Mouse (Mus musculus) limb, embryonic 13.5 days (tissue): ENCODE results near the gene Mrgpra1. TPM values are rescaled to one million over a fixed set of nuclear protein-coding genes. Genes with fewer than 3 reads are reported as not detected.
"Not testable (repeated sequence)": the region's sequence is repeated elsewhere in the genome, so short reads cannot be mapped to it uniquely, and the experiment has no call there.

Experiments
- ATAC-seq: fragments of 200-750 bp; cut with Nextera tagmentation; 2 replicates; pipeline ENCODE4 v1.8.0; 2017; ENCODE audit warnings: low read depth, moderate number of reproducible peaks, moderate TSS enrichment; ENCODE audit not compliant: low FRiP score
- H3K27ac ChIP-seq: fragments of 300-500 bp; sonication (generic); 2 replicates; pipeline ENCODE4 v1.5.1; 2015; ENCODE audit warnings: inconsistent platforms, mild to moderate bottlenecking, moderate library complexity
- H3K27me3 ChIP-seq: fragments of 300-500 bp; sonication (generic); 2 replicates; pipeline ENCODE4 v1.6.1; 2015; ENCODE audit warnings: mild to moderate bottlenecking, inconsistent platforms
- H3K36me3 ChIP-seq: fragments of 300-500 bp; sonication (generic); 2 replicates; pipeline ENCODE4 v1.6.1; 2015; ENCODE audit warnings: inconsistent platforms, mild to moderate bottlenecking, moderate library complexity
- H3K4me1 ChIP-seq: fragments of 300-500 bp; sonication (generic); 2 replicates; pipeline ENCODE4 v1.6.1; 2015; ENCODE audit warnings: inconsistent platforms
- H3K4me2 ChIP-seq: fragments of 300-500 bp; sonication (generic); replicated peaks from 2 replicates; pipeline ENCODE4 v1.6.1; 2015; ENCODE audit warnings: inconsistent platforms, mild to moderate bottlenecking, moderate library complexity
- H3K4me3 ChIP-seq: fragments of 300-500 bp; sonication (generic); 2 replicates; pipeline ENCODE4 v1.5.1; 2015; ENCODE audit warnings: moderate library complexity, mild to moderate bottlenecking, inconsistent platforms
- H3K9ac ChIP-seq: fragments of 300-500 bp; sonication (generic); 2 replicates; pipeline ENCODE4 v1.6.1; 2015; ENCODE audit warnings: mild to moderate bottlenecking, inconsistent platforms
- H3K9me3 ChIP-seq: fragments of 300-500 bp; sonication (generic); 2 replicates; pipeline ENCODE4 v1.6.1; 2016; ENCODE audit warnings: inconsistent platforms
- WGBS: fragments of 180-500 bp; shearing (Covaris S2); methylation state at CpG from one replicate; pipeline ENCODE4 v1.1.7; 2015; 5-methylcytosine and 5-hydroxymethylcytosine counted together
- polyA plus RNA-seq: library from polyadenylated mRNA; unstranded; fragments of >200 nt; fragmentation: Nextera tagmentation; extraction: Ambion mirVana; gene quantifications from 2 replicates; pipeline ENCODE4 v1.2.1, GENCODE M21; 2015

The Mrgpra1 gene
- polyA plus RNA-seq, result not detected in 2 replicates

DNA sequence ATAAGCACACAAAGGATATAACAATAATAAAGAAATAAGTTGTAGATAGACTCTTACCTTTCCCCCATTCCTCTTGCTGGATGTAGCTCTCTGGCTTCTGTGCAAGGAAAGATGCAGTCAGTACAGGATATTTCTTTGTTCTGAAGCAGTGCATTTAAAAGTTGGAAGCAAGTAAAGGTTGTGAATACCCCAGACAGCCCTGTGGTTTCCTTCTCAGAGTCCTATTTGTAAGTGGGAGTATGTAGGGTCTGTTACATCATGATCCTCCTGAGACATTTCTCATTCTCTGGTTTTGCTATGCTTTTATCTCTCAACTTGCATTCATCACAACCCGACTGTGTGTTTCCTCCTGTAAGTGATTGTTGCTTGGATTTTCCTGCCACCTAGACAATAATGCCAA is at the start of gene Mrgpra1:
Mrgpra1 (minus strand) TSS at position 101 of the 400 bp plus-strand sequence.
- no peak for ATAC-seq
- H3K27me3 ChIP-seq, result no peaks in the 10 kb centered on the region
- peaks cover 39% of the 10 kb centered on the region for H3K9me3 ChIP-seq

DNA sequence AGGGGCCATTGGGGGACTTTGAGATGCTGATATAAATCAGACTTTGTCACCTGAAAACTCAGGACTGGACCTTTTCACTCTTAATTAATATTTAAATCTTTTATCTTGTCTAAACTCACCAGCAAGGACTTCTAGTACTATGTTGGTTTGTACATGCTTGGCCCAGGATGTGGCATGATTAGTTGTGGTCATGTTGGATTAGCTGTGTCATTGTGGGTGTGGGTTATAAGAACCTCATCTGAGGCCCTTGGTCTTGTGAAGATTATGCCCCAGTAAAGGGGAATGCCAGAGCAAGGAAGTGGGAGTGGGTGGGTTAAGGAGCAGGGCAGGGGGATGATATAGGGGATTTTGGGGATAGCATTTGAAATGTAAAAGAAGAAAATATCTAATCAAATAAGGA is 47.1 kb upstream of the Mrgpra1 start:
- Histone ChIP-seq H3K4me2 (no peak overlapping the region), H3K27ac (no peak overlapping the region), H3K4me3 (no peak overlapping the region), H3K9me3 (peaks cover 11% of the 10 kb centered on the region; the same call in 1 of the 2 replicates), H3K36me3 (no peaks in the 10 kb centered on the region), H3K27me3 (no peaks in the 10 kb centered on the region), H3K4me1 (no peaks in the 10 kb centered on the region), H3K9ac (no peak overlapping the region)
- ATAC-seq, result no peak

More for the DNA sequence above, at the start of gene Mrgpra1:
- no peak within 1 kb of the TSS for H3K27ac ChIP-seq
- no peaks in the 10 kb centered on the region for H3K4me1 ChIP-seq
- H3K9ac ChIP-seq, result no peak within 1 kb of the TSS
- 84% methylated on average over 1 of the region's 1 CpGs for WGBS
- no peaks in the 10 kb centered on the region for H3K36me3 ChIP-seq
- H3K4me2 ChIP-seq, result no peak within 1 kb of the TSS
- no peak within 1 kb of the TSS for H3K4me3 ChIP-seq

DNA sequence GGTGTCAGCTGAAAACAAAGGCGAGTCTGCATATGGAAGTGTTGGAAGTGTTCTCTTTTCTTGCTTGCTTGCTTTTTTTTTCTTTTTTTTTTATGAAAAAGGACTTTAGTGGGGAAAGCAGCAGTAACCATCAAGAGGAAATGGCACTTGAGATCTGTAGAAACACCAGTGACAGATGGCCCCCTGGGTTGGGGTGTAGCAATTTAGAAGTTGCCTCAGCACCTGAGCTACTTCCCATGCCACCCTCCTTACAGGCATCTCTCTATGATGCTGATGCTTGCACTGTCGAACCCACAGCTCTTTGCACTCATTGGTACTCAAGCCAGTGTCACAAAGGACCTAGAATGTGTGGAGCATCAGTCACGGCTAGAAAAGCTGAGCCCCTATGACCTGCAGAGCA is 5.6 kb downstream of the Mrgpra1 start:
- H3K4me1 ChIP-seq, result no peaks in the 10 kb centered on the region
- peaks cover 31% of the 10 kb centered on the region for H3K9me3 ChIP-seq
- H3K4me2 ChIP-seq, result no peak overlapping the region
- ATAC-seq, result no peak
- no peak overlapping the region for H3K4me3 ChIP-seq
- no peaks in the 10 kb centered on the region for H3K27me3 ChIP-seq
- 81% methylated on average over 3 of the region's 3 CpGs for WGBS
- H3K27ac ChIP-seq, result no peak overlapping the region
- no peak overlapping the region for H3K9ac ChIP-seq
- H3K36me3 ChIP-seq, result no peaks in the 10 kb centered on the region

DNA sequence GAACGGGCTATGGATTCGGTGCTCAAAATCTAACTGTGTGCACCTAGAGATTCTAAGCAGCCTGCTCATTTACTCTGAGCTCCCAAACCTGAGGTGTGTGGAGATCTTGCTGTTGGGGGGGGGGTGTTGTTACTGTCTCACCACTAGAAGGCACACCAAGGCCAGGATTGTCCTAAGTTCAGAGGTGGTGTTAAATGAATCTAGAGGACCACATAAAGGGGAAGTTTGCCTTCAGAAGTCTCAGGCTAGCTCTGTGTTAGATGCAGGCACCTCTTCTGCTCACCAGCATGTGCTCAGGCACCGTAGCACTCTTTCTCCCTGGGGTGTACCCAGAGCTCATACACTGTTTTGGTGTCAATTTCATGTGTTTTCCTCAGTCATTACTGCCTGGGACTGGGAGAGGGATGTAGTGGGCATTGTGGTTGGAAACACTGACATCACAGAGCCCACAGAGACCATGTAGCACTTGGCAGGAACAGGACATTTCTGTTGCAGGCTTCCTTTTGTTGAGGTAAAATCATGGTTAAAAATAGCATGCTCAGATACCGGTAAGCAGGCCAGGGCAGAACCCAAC is 8.0 kb downstream of the Mrgpra1 start:
- no peak for ATAC-seq
- Histone ChIP-seq H3K4me2 (no peak overlapping the region), H3K9me3 (peaks cover 37% of the 10 kb centered on the region), H3K36me3 (no peaks in the 10 kb centered on the region), H3K27ac (no peak overlapping the region), H3K9ac (no peak overlapping the region), H3K4me3 (no peak overlapping the region), H3K27me3 (no peaks in the 10 kb centered on the region), H3K4me1 (no peaks in the 10 kb centered on the region)
- 85% methylated on average over 4 of the region's 4 CpGs for WGBS

DNA sequence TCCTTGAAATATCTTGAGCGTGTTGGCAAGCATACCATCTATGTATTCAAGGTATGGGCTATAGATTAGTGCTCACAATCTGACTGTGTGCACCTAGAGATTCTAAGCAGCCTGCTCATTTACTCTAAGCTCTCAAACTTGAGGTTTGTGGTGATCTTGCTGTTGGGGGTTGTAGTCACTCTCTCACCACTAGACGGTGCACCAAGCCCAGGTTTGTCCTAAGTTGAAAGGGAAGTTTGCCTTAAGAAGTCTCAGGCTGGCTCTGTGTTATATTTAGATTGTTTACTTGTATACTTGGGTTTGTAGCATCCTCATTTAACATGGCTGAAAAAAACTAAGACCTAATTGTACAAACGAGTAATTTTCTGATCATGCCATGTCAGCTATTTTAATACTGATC is 12.2 kb downstream of the Mrgpra1 start:
- H3K4me3 ChIP-seq, H3K4me2 ChIP-seq, H3K9ac ChIP-seq, H3K27ac ChIP-seq, H3K36me3 ChIP-seq, ATAC-seq, H3K4me1 ChIP-seq, H3K27me3 ChIP-seq: not testable (repeated sequence)
- WGBS, result 73% methylated on average over 3 of the region's 3 CpGs
- peaks cover 14% of the 10 kb centered on the region for H3K9me3 ChIP-seq

DNA sequence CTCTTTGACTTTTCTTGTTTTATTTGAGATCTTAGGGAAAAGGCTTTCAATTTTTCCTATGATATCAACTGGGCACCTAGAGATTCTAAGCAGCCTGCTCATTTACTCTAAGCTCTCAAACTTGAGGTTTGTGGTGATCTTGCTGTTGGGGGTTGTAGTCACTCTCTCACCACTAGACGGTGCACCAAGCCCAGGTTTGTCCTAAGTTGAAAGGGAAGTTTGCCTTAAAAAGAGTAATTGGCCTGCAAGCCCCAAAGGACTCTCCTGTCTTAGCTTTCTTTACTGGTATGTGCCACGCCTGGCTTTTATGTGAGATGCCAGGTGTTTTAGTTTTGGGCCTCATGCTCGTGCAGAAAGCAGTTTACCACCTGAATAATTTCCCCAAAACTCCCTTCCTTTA is 12.7 kb downstream of the Mrgpra1 start:
- not testable (repeated sequence) for H3K4me3 ChIP-seq, H3K27me3 ChIP-seq, H3K9ac ChIP-seq, H3K27ac ChIP-seq, H3K4me1 ChIP-seq, H3K36me3 ChIP-seq, H3K4me2 ChIP-seq, ATAC-seq
- peaks cover 10% of the 10 kb centered on the region for H3K9me3 ChIP-seq
- WGBS, result 66% methylated on average over 3 of the region's 3 CpGs

DNA sequence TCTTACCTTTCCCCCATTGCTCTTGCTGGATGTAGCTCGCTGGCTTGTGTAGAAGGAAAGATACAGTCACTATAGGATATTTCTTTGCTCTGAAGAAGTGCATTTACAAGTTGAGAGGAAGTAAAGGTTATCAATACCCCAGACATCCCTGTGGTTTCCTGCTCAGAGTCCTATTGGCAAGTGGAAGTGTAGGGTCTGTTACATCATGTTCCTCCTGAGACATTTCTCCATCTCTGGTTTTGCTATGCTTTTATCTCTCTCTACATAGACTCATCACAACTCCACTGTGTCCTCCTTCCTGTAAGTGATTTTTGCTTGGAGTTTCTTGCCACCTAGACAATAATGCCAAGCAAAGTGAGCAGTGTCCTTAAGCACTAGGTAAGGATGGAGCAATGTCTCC is 35.7 kb downstream of the Mrgpra1 start:
- H3K9me3 ChIP-seq, result peaks cover 28% of the 10 kb centered on the region
- no peaks in the 10 kb centered on the region for H3K36me3 ChIP-seq
- 79% methylated on average over 1 of the region's 1 CpGs for WGBS
- no peak overlapping the region for H3K4me3 ChIP-seq
- H3K9ac ChIP-seq, result no peak overlapping the region
- no peak for ATAC-seq
- no peak overlapping the region for H3K27ac ChIP-seq
- no peak overlapping the region for H3K4me2 ChIP-seq
- no peaks in the 10 kb centered on the region for H3K4me1 ChIP-seq
- no peaks in the 10 kb centered on the region for H3K27me3 ChIP-seq

DNA sequence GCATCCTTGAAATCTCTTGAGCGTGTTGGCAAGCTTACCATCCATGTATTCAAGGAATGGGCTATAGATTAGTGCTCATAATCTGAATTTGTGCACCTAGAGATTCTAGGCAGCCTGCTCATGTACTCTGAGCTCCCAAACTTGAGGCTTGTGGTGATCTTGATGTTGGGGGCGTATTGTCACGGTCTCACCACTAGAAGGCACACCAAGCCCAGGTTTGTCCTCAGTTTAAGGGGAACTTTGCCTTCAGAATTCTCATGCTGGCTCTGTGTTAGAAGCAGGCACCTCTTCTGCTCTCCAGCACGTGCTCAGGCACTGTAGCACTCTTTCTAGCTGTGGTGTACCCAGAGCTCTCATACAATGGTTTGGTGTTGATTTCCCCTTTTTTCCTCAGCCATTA is 41.8 kb downstream of the Mrgpra1 start:
- H3K4me1 ChIP-seq, result no peaks in the 10 kb centered on the region
- no peak overlapping the region for H3K27ac ChIP-seq
- no peak overlapping the region for H3K4me3 ChIP-seq
- H3K9me3 ChIP-seq, result peaks cover 20% of the 10 kb centered on the region; the same call in 1 of the 2 replicates
- no peak for ATAC-seq
- WGBS, result 37% methylated on average over 4 of the region's 4 CpGs
- no peak overlapping the region for H3K9ac ChIP-seq
- no peaks in the 10 kb centered on the region for H3K36me3 ChIP-seq
- H3K27me3 ChIP-seq, result no peaks in the 10 kb centered on the region
- H3K4me2 ChIP-seq, result no peak overlapping the region

DNA sequence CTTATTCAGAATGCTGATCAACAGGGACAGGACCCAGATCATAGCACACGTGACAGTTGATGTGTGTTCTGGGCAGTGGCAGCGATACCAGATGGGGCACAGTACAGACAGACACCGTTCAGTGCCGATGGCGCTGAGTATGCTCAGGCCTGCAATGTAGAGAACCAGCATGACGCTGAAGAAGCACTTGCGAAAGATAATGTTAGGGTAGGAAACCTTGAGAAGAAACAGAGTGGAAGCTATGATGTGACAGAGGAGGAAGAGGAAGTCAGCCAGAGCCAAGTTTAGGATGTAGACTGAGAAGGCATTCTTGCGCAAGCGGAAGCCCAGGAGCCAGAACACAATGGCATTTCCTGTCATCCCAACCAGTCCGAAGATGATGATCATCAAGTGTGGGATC is 44.2 kb downstream of the Mrgpra1 start:
- no peak for ATAC-seq
- 91% methylated on average over 10 of the region's 10 CpGs for WGBS
- Histone ChIP-seq H3K4me3 (no peak overlapping the region), H3K9ac (no peak overlapping the region), H3K4me2 (no peak overlapping the region), H3K27ac (no peak overlapping the region), H3K36me3 (no peaks in the 10 kb centered on the region), H3K27me3 (no peaks in the 10 kb centered on the region), H3K4me1 (no peaks in the 10 kb centered on the region), H3K9me3 (peaks cover 29% of the 10 kb centered on the region)

DNA sequence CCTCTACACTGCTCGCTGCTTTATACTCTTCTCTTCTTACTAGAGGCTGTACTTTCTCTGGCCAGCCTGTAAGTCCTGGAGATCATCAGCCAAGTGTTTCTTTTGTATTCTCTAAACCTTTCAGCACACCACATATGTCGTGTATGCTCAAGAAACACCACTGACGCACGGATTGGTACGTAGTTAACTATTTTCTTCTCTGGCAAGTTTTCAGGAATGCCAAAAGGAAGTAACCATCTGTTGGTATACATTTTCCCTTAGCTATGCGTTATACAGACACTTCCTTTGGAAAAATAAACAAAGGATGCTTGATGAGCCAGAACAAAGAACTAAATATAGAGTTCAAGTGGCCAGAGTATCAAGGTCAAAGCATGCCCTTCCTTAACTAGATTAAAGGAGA is 49.4 kb downstream of the Mrgpra1 start:
- not testable (repeated sequence) for H3K4me1 ChIP-seq, H3K27me3 ChIP-seq, H3K27ac ChIP-seq, H3K4me2 ChIP-seq, ATAC-seq, H3K9ac ChIP-seq, H3K36me3 ChIP-seq, H3K4me3 ChIP-seq
- peaks cover 11% of the 10 kb centered on the region for H3K9me3 ChIP-seq
- 84% methylated on average over 5 of the region's 6 CpGs for WGBS

DNA sequence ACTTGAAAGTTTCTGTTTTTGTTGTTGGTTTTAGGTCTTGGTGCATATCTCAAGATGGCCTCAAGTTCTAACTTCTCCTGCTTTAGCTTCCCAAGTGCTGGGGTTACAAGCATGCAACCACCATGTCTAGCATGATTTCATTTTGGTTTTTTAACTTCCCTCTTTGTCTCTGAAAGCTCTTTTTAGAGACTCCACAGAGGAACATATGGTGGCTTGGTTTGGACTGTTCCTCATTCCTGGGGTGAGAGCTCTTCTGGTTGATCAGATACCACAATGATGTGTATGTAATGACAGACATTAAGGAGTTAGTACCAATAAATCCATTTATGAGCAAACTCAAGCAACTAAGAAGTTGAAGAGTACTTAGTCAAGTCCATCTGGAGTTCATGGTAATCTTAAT is 54.4 kb downstream of the Mrgpra1 start:
- not testable (repeated sequence) for H3K27me3 ChIP-seq, H3K4me2 ChIP-seq, H3K36me3 ChIP-seq, H3K4me1 ChIP-seq, ATAC-seq, H3K9ac ChIP-seq, H3K27ac ChIP-seq, H3K4me3 ChIP-seq, H3K9me3 ChIP-seq
